Mouse (Mus musculus): ENCODE data around the gene Ccdc85b. TPM values are rescaled to one million over a fixed set of nuclear protein-coding genes. Genes with fewer than 3 reads are reported as not detected.
A peak's percentile ranks its signal among the peaks of the same experiment; 100 is the strongest.

Ccdc85b gene
- polyA plus RNA-seq, 1 experiment from 2014 or later: 10.8 TPM

DNA sequence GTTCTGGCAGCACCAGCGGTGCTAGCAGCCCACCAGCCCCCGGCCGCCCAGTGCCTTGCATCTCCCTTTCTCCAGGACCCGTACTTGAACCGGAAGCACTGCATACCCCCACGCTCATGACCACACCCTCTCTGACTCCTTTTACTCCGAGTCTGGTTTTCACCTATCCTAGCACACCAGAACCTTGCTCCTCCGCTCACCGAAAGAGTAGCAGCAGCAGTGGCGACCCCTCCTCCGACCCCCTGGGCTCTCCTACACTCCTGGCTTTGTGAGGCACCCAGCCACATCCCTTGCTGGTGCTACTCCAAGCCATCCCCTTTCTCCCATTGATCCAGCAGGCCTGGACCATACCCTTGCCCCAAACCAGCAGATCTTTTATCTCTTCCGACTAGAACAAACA, 2.7 kb downstream of the Ccdc85b start:
- no peak for ATAC-seq (ENCODE audit: insufficient number of reproducible peaks, insufficient read depth, low FRiP score, low TSS enrichment, low read depth)
- Histone ChIP-seq H3K9me3 (no peaks in the 10 kb centered on the region), H3K4me2 (peak overlapping the region; percentile 98), H3K9ac (replicated peaks) (peak overlapping the region; percentile 18; the same call in 1 of the 2 replicates), H3K36me3 (peaks cover 8% of the 10 kb centered on the region), H3K27ac (no peak overlapping the region), H3K27me3 (peaks cover 18% of the 10 kb centered on the region), H3K4me1 (replicated peaks) (peaks cover 31% of the 10 kb centered on the region), H3K4me3 (replicated peaks) (0 out of 2 replicates have a peak overlapping the region, but pooled peaks have one; percentile 7)
- 81% methylated on average over 12 of the region's 12 CpGs for WGBS

DNA sequence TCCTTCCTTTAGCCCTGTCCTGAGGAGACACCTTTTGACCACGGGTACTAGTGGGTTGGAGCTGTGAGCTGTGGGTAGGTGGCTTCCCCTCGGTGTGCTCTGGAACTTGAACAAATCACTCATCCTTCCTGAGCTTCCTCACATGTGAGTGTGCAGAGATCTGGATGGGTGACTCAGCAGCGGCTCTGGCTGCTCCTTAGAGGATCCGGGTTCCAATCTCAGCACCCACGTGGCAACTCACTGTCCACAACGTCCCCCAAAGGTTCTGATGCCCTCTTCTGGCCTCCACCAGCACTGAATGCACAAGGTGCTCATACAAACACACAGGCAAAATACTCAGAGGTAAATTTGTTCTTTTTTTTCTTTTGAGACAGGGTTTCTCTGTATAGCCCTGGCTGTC, 5.9 kb downstream of the Ccdc85b start:
- Histone ChIP-seq H3K27me3 (peaks cover 51% of the 10 kb centered on the region), H3K9ac (replicated peaks) (no peak overlapping the region), H3K4me2 (no peak overlapping the region), H3K4me3 (replicated peaks) (no peak overlapping the region), H3K36me3 (peaks cover 8% of the 10 kb centered on the region), H3K4me1 (replicated peaks) (peaks cover 36% of the 10 kb centered on the region), H3K27ac (no peak overlapping the region), H3K9me3 (no peaks in the 10 kb centered on the region)
- ATAC-seq (ENCODE audit: insufficient number of reproducible peaks, insufficient read depth, low FRiP score, low TSS enrichment, low read depth): no peak
- 79% methylated on average over 6 of the region's 6 CpGs for WGBS

GRCm38 (mm10) chr19:5449673-5450072, 8.0 kb downstream of the Ccdc85b start:
- H3K9me3 ChIP-seq: no peaks in the 10 kb centered on the region
- ATAC-seq (ENCODE audit: insufficient number of reproducible peaks, insufficient read depth, low FRiP score, low TSS enrichment, low read depth): no peak
- H3K27ac ChIP-seq: no peak overlapping the region
- H3K4me2 ChIP-seq: no peak overlapping the region
- WGBS: 87% methylated on average over 3 of the region's 3 CpGs
- H3K4me3 ChIP-seq (replicated peaks): no peak overlapping the region
- H3K36me3 ChIP-seq: peaks cover 7% of the 10 kb centered on the region
- peaks cover 15% of the 10 kb centered on the region for H3K4me1 ChIP-seq (replicated peaks)
- peaks cover 72% of the 10 kb centered on the region for H3K27me3 ChIP-seq
- H3K9ac ChIP-seq (replicated peaks): no peak overlapping the region

DNA sequence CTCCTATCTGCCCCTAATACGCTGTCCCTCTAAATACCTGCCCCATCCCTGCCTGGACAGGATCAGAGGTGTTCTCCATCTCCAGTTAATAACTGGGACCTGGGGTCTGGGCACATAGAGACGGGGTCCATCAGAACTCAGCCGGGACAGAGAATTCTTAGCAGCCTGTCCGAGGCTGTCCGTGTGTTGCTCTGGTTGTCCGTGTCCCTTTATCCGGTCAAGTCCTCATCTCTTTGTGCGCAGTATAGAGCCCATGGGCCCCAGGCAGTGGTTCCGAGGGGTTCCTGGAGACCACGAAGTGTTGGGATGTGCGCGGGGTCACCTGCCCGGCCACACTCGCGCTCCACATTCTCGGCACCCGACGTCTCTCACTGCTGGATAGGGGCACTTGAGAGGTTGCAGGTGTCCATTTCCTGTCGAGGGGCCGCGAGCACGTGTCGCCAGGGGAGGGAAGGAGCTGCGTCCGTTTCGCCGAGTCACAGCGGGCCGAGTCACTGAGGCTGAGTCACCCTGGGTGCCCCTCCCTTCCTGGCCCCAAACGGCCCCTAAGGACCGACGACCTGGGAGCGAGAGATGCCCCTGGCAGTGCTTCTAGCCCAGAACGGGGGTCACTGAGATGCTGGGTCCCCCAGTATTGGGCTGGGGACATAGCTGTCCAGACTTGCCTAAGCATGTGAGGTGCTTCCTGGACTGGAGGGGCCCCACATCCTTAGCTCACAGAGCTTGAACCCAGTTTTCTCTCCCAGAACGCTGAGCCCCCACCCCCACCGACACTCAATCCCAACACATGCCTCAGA, 9.1 kb downstream of the Ccdc85b start:
- Histone ChIP-seq H3K27me3 (peaks cover 80% of the 10 kb centered on the region), H3K27ac (no peak overlapping the region), H3K4me3 (replicated peaks) (peak overlapping the region; percentile 55), H3K9me3 (no peaks in the 10 kb centered on the region), H3K4me2 (peak overlapping the region; percentile 97), H3K4me1 (replicated peaks) (peaks cover 15% of the 10 kb centered on the region), H3K36me3 (no peaks in the 10 kb centered on the region), H3K9ac (replicated peaks) (no peak overlapping the region; the same call in 1 of the 2 replicates)
- WGBS: 6% methylated on average over 36 of the region's 36 CpGs
- ATAC-seq (ENCODE audit: insufficient number of reproducible peaks, insufficient read depth, low FRiP score, low TSS enrichment, low read depth): no peak

- ATAC-seq (ENCODE audit: insufficient number of reproducible peaks, insufficient read depth, low FRiP score, low TSS enrichment, low read depth): peak; percentile 28; the same call in 1 of the 2 replicates
- under 1% methylated on average over 70 of the region's 70 CpGs for WGBS
- Histone ChIP-seq H3K27ac (no peak within 1 kb of the TSS), H3K27me3 (peaks cover 80% of the 10 kb centered on the region), H3K9ac (replicated peaks) (peak within 1 kb of the TSS; percentile 51), H3K9me3 (no peaks in the 10 kb centered on the region), H3K36me3 (no peaks in the 10 kb centered on the region), H3K4me3 (replicated peaks) (peak within 1 kb of the TSS; percentile 55), H3K4me1 (replicated peaks) (peaks cover 15% of the 10 kb centered on the region), H3K4me2 (peak within 1 kb of the TSS; percentile 97)
Observed at GRCm38 (mm10) chr19:5447515-5448353, 10.0 kb downstream of the Ccdc85b start, which contains the start of gene Fosl1. Gene Fosl1, plus strand, starts transcription at chr19:5447547.

- Histone ChIP-seq H3K27me3 (peaks cover 69% of the 10 kb centered on the region), H3K9ac (replicated peaks) (no peak overlapping the region), H3K4me2 (no peak overlapping the region), H3K27ac (no peak overlapping the region), H3K36me3 (no peaks in the 10 kb centered on the region), H3K9me3 (no peaks in the 10 kb centered on the region), H3K4me3 (replicated peaks) (no peak overlapping the region), H3K4me1 (replicated peaks) (peaks cover 15% of the 10 kb centered on the region)
- ATAC-seq (ENCODE audit: insufficient number of reproducible peaks, insufficient read depth, low FRiP score, low TSS enrichment, low read depth): no peak
- 87% methylated on average over 5 of the region's 5 CpGs for WGBS
Observed at GRCm38 (mm10) chr19:5445747-5446146, 11.9 kb downstream of the Ccdc85b start.

DNA sequence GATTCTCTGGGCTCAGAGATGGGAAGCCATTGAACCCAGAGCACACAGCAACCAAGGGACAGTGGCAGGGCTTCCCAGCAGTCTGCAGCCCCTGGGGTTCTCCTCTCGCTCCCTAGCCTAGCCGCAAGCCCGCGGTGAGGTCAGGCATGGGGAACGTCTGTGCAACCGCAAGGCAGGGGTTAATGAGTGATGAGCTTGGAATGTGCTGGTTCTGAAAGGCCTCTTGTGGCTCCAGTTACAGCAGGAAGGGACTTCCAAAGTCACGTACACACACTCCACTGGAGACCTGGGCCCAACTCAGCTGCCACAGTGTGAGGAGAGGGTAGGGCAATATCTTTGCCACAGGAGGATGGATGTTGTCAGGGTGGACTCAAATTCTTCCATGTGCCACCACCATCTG, 12.7 kb downstream of the Ccdc85b start:
- WGBS: 26% methylated on average over 7 of the region's 7 CpGs
- Histone ChIP-seq H3K36me3 (no peaks in the 10 kb centered on the region), H3K27ac (no peak overlapping the region), H3K9me3 (peaks cover 6% of the 10 kb centered on the region; the same call in 1 of the 2 replicates), H3K4me1 (replicated peaks) (peaks cover 15% of the 10 kb centered on the region), H3K9ac (replicated peaks) (no peak overlapping the region), H3K4me3 (replicated peaks) (no peak overlapping the region), H3K27me3 (peaks cover 61% of the 10 kb centered on the region), H3K4me2 (no peak overlapping the region)
- no peak for ATAC-seq (ENCODE audit: insufficient number of reproducible peaks, insufficient read depth, low FRiP score, low TSS enrichment, low read depth)

GRCm38 (mm10) chr19:5444371-5444908, 13.3 kb downstream of the Ccdc85b start:
- ATAC-seq (ENCODE audit: insufficient number of reproducible peaks, insufficient read depth, low FRiP score, low TSS enrichment, low read depth): no peak
- H3K4me1 ChIP-seq (replicated peaks): peaks cover 15% of the 10 kb centered on the region
- H3K27ac ChIP-seq: no peak overlapping the region
- H3K27me3 ChIP-seq: peaks cover 55% of the 10 kb centered on the region
- H3K4me3 ChIP-seq (replicated peaks): no peak overlapping the region
- H3K9ac ChIP-seq (replicated peaks): no peak overlapping the region
- WGBS: 60% methylated on average over 9 of the region's 9 CpGs
- H3K9me3 ChIP-seq: peaks cover 6% of the 10 kb centered on the region; the same call in 1 of the 2 replicates
- H3K36me3 ChIP-seq: no peaks in the 10 kb centered on the region
- no peak overlapping the region for H3K4me2 ChIP-seq

DNA sequence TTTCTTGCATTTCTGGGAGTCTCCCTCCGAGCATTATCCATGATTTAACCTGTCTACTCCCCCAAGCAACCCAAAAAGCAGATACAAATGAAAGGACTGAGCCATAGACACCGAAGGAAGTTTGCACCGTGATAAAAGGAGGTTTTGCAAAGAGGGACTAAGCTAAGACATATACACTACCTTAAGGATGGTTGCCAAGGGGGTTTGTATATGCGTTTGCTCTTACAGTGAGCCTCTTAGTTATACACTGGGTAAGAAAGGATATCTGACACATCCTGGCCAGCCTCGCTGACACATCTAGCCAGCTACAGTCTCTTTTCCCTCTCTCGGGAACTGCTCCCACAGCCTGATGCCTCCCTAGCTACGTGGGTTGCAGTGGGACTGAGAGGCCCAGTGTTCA, 23.7 kb downstream of the Ccdc85b start:
- 0 out of 2 replicates have a peak overlapping the region, but pooled peaks have one; percentile 47 for H3K9ac ChIP-seq (replicated peaks)
- no peaks in the 10 kb centered on the region for H3K9me3 ChIP-seq
- H3K4me1 ChIP-seq (replicated peaks): peaks cover 18% of the 10 kb centered on the region
- no peak for ATAC-seq (ENCODE audit: insufficient number of reproducible peaks, insufficient read depth, low FRiP score, low TSS enrichment, low read depth)
- H3K4me3 ChIP-seq (replicated peaks): no peak overlapping the region; the same call in 1 of the 2 replicates
- 61% methylated on average over 7 of the region's 7 CpGs for WGBS
- peaks cover 15% of the 10 kb centered on the region; the same call in 1 of the 2 replicates for H3K36me3 ChIP-seq
- peak overlapping the region; percentile 75 for H3K4me2 ChIP-seq
- H3K27ac ChIP-seq: peak overlapping the region; percentile 80; the same call in 1 of the 2 replicates
- H3K27me3 ChIP-seq: no peaks in the 10 kb centered on the region; the same call in 1 of the 2 replicates

DNA sequence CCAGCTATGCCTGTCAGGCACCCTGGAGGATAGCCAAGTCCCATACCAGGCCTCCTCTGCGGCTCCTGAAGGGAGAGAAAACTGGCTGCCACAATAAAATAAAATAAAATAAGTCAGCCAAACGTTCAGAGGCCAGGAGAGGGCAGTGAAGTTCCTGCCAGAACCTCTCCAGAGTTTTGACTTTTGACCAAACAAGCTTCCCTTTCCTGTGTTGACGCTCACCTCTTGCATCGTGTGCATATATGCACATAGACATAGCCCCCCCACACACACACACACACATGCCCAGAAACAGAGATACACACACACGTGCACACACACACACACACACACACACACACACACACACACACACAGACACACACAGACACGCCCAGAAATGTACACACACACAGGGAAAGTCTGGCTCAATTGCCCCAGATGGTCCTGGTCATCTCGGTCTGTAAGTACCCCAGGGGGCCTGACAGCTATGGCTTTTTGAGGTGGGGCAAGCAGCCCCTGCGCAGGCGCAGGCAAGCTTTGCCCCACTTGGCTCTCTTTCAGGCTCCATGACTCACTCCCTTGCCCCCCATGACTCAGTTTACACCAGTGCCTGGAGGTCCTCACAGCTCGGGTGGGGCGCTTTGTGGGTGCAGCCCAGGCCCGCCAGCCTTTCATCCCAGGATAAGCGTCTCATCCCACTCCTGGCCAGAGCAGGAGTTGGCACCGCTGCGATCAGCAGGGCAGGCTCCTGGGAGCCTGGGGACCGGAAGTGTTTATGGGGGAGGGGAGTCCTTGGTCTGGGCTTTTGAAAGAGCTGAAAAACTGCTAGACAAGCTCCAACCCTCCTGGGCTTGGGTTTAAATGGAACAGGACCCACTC, 24.5 kb downstream of the Ccdc85b start:
- Histone ChIP-seq H3K9ac (replicated peaks) (peak overlapping the region; percentile 47), H3K36me3 (peaks cover 22% of the 10 kb centered on the region; the same call in 1 of the 2 replicates), H3K27me3 (no peaks in the 10 kb centered on the region; the same call in 1 of the 2 replicates), H3K9me3 (no peaks in the 10 kb centered on the region), H3K27ac (peak overlapping the region; percentile 80), H3K4me3 (replicated peaks) (peak overlapping the region; percentile 35), H3K4me1 (replicated peaks) (peaks cover 18% of the 10 kb centered on the region), H3K4me2 (peak overlapping the region; percentile 75)
- peak; percentile 11; the same call in 1 of the 2 replicates for ATAC-seq (ENCODE audit: insufficient number of reproducible peaks, insufficient read depth, low FRiP score, low TSS enrichment, low read depth)
- 9% methylated on average over 16 of the region's 16 CpGs for WGBS
